16 mouse cellular contexts compared by ENCODE assay signal in genomic region chr10:82866832-82867231, GRCm38 (mm10). TPM values are rescaled to one million over a fixed set of nuclear protein-coding genes. Genes with fewer than 3 reads are reported as not detected.
DNase-seq lines count a peak whose midpoint lies in the region; ATAC-seq and TF ChIP-seq lines count a peak whose summit lies in the region.
"Had no signal": no experiment of that assay in that cellular context is flagged by ENCODE, and none has a peak within 500 bp of the region (broad histone marks: within the 10 kb centered on the region; RNA-seq: fewer than 3 reads in every experiment).

No protein-coding gene starts in this region.

- TF ChIP-seq POLR2A in brain, embryonic 14.5 days (IDR thresholded peaks at IDR 0.05; ENCODE audit: borderline replicate concordance, extremely low read depth, insufficient read depth, insufficient read length, poor library complexity, severe bottlenecking), result no peak

- H3K36me3 ChIP-seq in hindbrain, embryonic 13.5 days, result peaks cover 29% of the 10 kb centered on the region
- H3K36me3 ChIP-seq in hindbrain, embryonic 11.5 days (ENCODE audit: control insufficient read depth, insufficient read depth, low read length), result peaks cover 4% of the 10 kb centered on the region; the same call in 1 of the 2 replicates
- peaks cover 19% of the 10 kb centered on the region for H3K36me3 ChIP-seq in neural tube, embryonic 15.5 days

- no peak for TF ChIP-seq CTCF in brain, embryonic 14.5 days (IDR thresholded peaks at IDR 0.05; ENCODE audit: borderline replicate concordance, extremely low read depth, insufficient read depth, insufficient read length)

- H3K9ac ChIP-seq in hindbrain, embryonic 13.5 days, result no peak overlapping the region
- no peak overlapping the region for H3K9ac ChIP-seq in hindbrain, embryonic 11.5 days (ENCODE audit: low read depth, low read length)
- H3K9ac ChIP-seq in neural tube, embryonic 15.5 days (replicated peaks), result no peak overlapping the region
- H3K9ac ChIP-seq: embryonic facial prominence, embryonic 12.5 days; neural tube, embryonic 13.5 days had no signal

- no peak overlapping the region for H3K4me3 ChIP-seq in hindbrain, embryonic 13.5 days
- no peak overlapping the region for H3K4me3 ChIP-seq in hindbrain, embryonic 11.5 days (ENCODE audit: low read depth, low read length)
- no peak overlapping the region for H3K4me3 ChIP-seq in neural tube, embryonic 15.5 days (replicated peaks)
- H3K4me3 ChIP-seq: embryonic facial prominence, embryonic 12.5 days; forebrain, embryonic 10.5 days; limb, embryonic 10.5 days; megakaryocyte, embryonic 14.5 days; neural tube, embryonic 13.5 days had no signal

- peak overlapping the region; percentile 22; the same call in 1 of the 2 replicates for H3K4me2 ChIP-seq in hindbrain, embryonic 13.5 days
- H3K4me2 ChIP-seq in hindbrain, embryonic 11.5 days (replicated peaks; ENCODE audit: low read depth, low read length), result no peak overlapping the region
- 0 out of 2 replicates have a peak overlapping the region, but pooled peaks have one; percentile 6 for H3K4me2 ChIP-seq in neural tube, embryonic 15.5 days
- H3K4me2 ChIP-seq: embryonic facial prominence, embryonic 12.5 days; neural tube, embryonic 13.5 days had no signal

- H3K27me3 ChIP-seq in hindbrain, embryonic 13.5 days, result no peaks in the 10 kb centered on the region
- no peaks in the 10 kb centered on the region for H3K27me3 ChIP-seq in hindbrain, embryonic 11.5 days (ENCODE audit: control insufficient read depth, insufficient read depth, low read length)
- no peaks in the 10 kb centered on the region for H3K27me3 ChIP-seq in neural tube, embryonic 15.5 days (replicated peaks)
- H3K27me3 ChIP-seq: embryonic facial prominence, embryonic 12.5 days; megakaryocyte, embryonic 14.5 days; neural tube, embryonic 13.5 days had no signal

- WGBS in hindbrain, embryonic 13.5 days, result 85% methylated on average over 18 of the region's 18 CpGs
- 91% methylated on average over 18 of the region's 18 CpGs for WGBS in hindbrain, embryonic 11.5 days
- WGBS in neural tube, embryonic 15.5 days, result 83% methylated on average over 18 of the region's 18 CpGs

- H3K4me1 ChIP-seq in hindbrain, embryonic 13.5 days (replicated peaks), result peaks cover 41% of the 10 kb centered on the region
- no peaks in the 10 kb centered on the region for H3K4me1 ChIP-seq in hindbrain, embryonic 11.5 days (replicated peaks; ENCODE audit: control insufficient read depth, insufficient read depth, low read length)
- H3K4me1 ChIP-seq in neural tube, embryonic 15.5 days, result peaks cover 27% of the 10 kb centered on the region

- no peak overlapping the region for H3K27ac ChIP-seq in hindbrain, embryonic 13.5 days
- no peak overlapping the region for H3K27ac ChIP-seq in hindbrain, embryonic 11.5 days (ENCODE audit: low read depth, low read length)
- no peak overlapping the region for H3K27ac ChIP-seq in neural tube, embryonic 15.5 days (replicated peaks)
- H3K27ac ChIP-seq: embryonic facial prominence, embryonic 12.5 days; forebrain, embryonic 10.5 days; limb, embryonic 10.5 days; neural tube, embryonic 13.5 days had no signal

- ATAC-seq in hindbrain, embryonic 13.5 days (ENCODE audit: low FRiP score), result no peak
- ATAC-seq in hindbrain, embryonic 11.5 days (ENCODE audit: low FRiP score), result no peak
- no peak for ATAC-seq in neural tube, embryonic 15.5 days (ENCODE audit: low FRiP score)
- peak; percentile 42; the same call in 1 of the 2 replicates for ATAC-seq in neutrophil, adult 5-6 weeks (ENCODE audit: extremely low read depth, insufficient number of reproducible peaks, low FRiP score, poor library complexity, severe bottlenecking)

- H3K9me3 ChIP-seq in hindbrain, embryonic 13.5 days, result no peaks in the 10 kb centered on the region
- H3K9me3 ChIP-seq in hindbrain, embryonic 11.5 days (ENCODE audit: control insufficient read depth, low read length), result no peaks in the 10 kb centered on the region
- no peaks in the 10 kb centered on the region for H3K9me3 ChIP-seq in neural tube, embryonic 15.5 days (replicated peaks)
- H3K9me3 ChIP-seq: embryonic facial prominence, embryonic 12.5 days; forebrain, embryonic 10.5 days; limb, embryonic 10.5 days; megakaryocyte, embryonic 14.5 days; neural tube, embryonic 13.5 days had no signal

- no peak for DNase-seq in hindbrain, embryonic 11.5 days (ENCODE audit: low spot score)
- DNase-seq in neural tube, embryonic 10.5 days (ENCODE audit: extremely low spot score, low spot score), result no peak
- peak; percentile 35 for DNase-seq in brain, embryonic 14.5 days (ENCODE audit: low read depth)
- no peak for DNase-seq in gastrocnemius, adult 8-10 months (ENCODE audit: low spot score in 2 of 2)
- DNase-seq: adrenal gland, adult 2 months; lung, adult 18-20 months; right cerebral cortex, adult 18-20 months; thymus, postnatal 14 days had no signal

RNA-seq across cellular contexts. Expression of gene Eid3, which starts 0.4 kb away (rescaled TPM):
- polyA plus RNA-seq in hindbrain, embryonic 13.5 days (2015; fragmentation: Nextera tagmentation; extraction: Ambion mirVana), result 0.39 and 0.68 TPM in 2 replicates
- 0.56 and 1.1 TPM in 2 replicates for polyA plus RNA-seq in hindbrain, embryonic 11.5 days (2014; fragmentation: Nextera tagmentation; extraction: Ambion mirVana)
- polyA plus RNA-seq in neural tube, embryonic 15.5 days (2015; fragmentation: Nextera tagmentation; extraction: Ambion mirVana), result 0.14 and 0.58 TPM in 2 replicates
- polyA plus RNA-seq in brain, embryonic 14.5 days (2012; rRNA removed), result 0.57 and 1.2 TPM in 2 replicates
- total RNA-seq in neutrophil, adult 5-6 weeks (2017), result 9.2 and 11.4 TPM in 2 replicates
- 1 to 10 TPM in 2 of 4 experiments, under 1 TPM in 2; 0.63 to 1.1 (median 1.0) TPM for total RNA-seq in gastrocnemius, adult 8-10 months (2022)

RNA-seq across cellular contexts. Expression of gene Txnrd1, which starts 33.1 kb away (rescaled TPM):
- 116 and 122 TPM in 2 replicates for polyA plus RNA-seq in hindbrain, embryonic 13.5 days (2015; fragmentation: Nextera tagmentation; extraction: Ambion mirVana)
- polyA plus RNA-seq in hindbrain, embryonic 11.5 days (2014; fragmentation: Nextera tagmentation; extraction: Ambion mirVana), result 170 and 196 TPM in 2 replicates
- polyA plus RNA-seq in neural tube, embryonic 15.5 days (2015; fragmentation: Nextera tagmentation; extraction: Ambion mirVana), result 89.1 and 94.5 TPM in 2 replicates
- 105 and 115 TPM in 2 replicates for polyA plus RNA-seq in brain, embryonic 14.5 days (2012; rRNA removed)
- total RNA-seq in neutrophil, adult 5-6 weeks (2017), result 35.6 and 42.0 TPM in 2 replicates
- total RNA-seq in gastrocnemius, adult 8-10 months (2022), result 10 to 100 TPM; 56.7 to 79.1 (median 63.5) TPM
